Mouse (Mus musculus) macrophage (primary cell): ENCODE measurements around the gene Nrap. TPM values are rescaled to one million over a fixed set of nuclear protein-coding genes. Genes with fewer than 3 reads are reported as not detected.

Experiments
- H3K27ac ChIP-seq: fragments of 350-480 bp; formaldehyde crosslinking; 2 replicates; pipeline ENCODE4 v1.9.0; 2021
- H3K36me3 ChIP-seq: fragments of 350-480 bp; formaldehyde crosslinking; 2 replicates; pipeline ENCODE4 v1.9.0; 2021; ENCODE audit errors: inconsistent target
- H3K4me3 ChIP-seq: fragments of 350-480 bp; formaldehyde crosslinking; 2 replicates; pipeline ENCODE4 v1.9.0; 2021; ENCODE audit errors: inconsistent target
- H3K79me2 ChIP-seq: fragments of 350-480 bp; formaldehyde crosslinking; 2 replicates; pipeline ENCODE4 v1.9.0; 2021; ENCODE audit errors: inconsistent target
- WGBS: methylation state at CpG from one replicate; pipeline ENCODE4 v1.1.7; 2026; ENCODE audit warnings: inconsistent platforms; ENCODE audit not compliant: missing documents; 5-methylcytosine and 5-hydroxymethylcytosine counted together
- polyA plus RNA-seq: library from polyadenylated mRNA; stranded (reverse); fragments of 250-400 nt; gene quantifications from 3 replicates; pipeline ENCODE4 v1.2.4, GENCODE M21; 2018; ENCODE audit warnings: inconsistent platforms
- total RNA-seq, 78 experiments: library from RNA; depleted of rRNA; stranded (reverse); fragments of 250-400 nt; gene quantifications; 1 replicate in 9 of 78; 2 replicates in 24 of 78; 3 replicates in 43 of 78; 4 replicates in 2 of 78; pipeline ENCODE4 v1.2.4; 2018; ENCODE audit warnings: inconsistent platforms in 56 of 78

The Nrap gene
- 1 to 10 TPM in 24 of 26 experiments, under 1 TPM in 2; 0.53 to 4.3 (median 2.5) TPM for total RNA-seq (2018; cell fraction: chromatin; rRNA removed)
- 1 to 10 TPM in 3 of 26 experiments, under 1 TPM in 23; 0.40 to 1.4 (median 0.67) TPM for total RNA-seq (2018; cell fraction: cytosol; rRNA removed)
- total RNA-seq (2018; cell fraction: nucleus; rRNA removed), result 1 to 10 TPM in 17 of 26 experiments, under 1 TPM in 9; 0.44 to 1.7 (median 1.2) TPM
- polyA plus RNA-seq, result 0.38 to 0.87 TPM (median 0.82 TPM) in 3 replicates

DNA sequence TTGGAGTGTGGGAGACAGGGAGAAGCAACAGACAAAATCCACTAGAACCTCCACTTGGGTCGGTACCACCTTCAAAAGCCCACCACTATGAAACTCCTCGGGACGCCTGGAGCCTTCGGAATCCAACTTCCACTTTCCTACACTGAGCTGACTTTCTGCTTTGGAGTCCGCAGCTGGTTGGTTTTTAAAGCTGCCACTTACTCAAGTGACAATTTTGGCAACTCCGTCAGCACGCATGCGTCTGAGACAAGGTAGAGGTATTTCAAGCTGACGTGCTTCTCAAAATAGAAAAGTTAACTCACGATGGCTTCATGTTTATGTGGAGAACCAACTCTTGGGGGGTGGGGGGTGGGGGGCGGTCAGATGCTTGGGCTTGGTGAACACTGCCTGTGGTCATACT lies at the start of gene Nrap:
Gene Nrap (minus strand): TSS at position 159 of the 400 bp plus-strand sequence.
- WGBS, result 80% methylated on average over 11 of the region's 11 CpGs
- Histone ChIP-seq H3K27ac (no peak within 1 kb of the TSS), H3K4me3 (no peak within 1 kb of the TSS), H3K79me2 (no peaks in the 10 kb centered on the region), H3K36me3 (no peaks in the 10 kb centered on the region)

- WGBS, result 100% methylated on average over 6 of the region's 6 CpGs
- Histone ChIP-seq H3K4me3 (no peak overlapping the region), H3K36me3 (peaks cover 54% of the 10 kb centered on the region), H3K79me2 (no peaks in the 10 kb centered on the region), H3K27ac (no peak overlapping the region)
Observed at GRCm38 (mm10) chr19:56439072-56439434, 49.2 kb upstream of the Nrap start.

- WGBS, result 92% methylated on average over 7 of the region's 7 CpGs
- peaks cover 59% of the 10 kb centered on the region for H3K36me3 ChIP-seq
Observed at GRCm38 (mm10) chr19:56438357-56439071, 48.7 kb upstream of the Nrap start.

DNA sequence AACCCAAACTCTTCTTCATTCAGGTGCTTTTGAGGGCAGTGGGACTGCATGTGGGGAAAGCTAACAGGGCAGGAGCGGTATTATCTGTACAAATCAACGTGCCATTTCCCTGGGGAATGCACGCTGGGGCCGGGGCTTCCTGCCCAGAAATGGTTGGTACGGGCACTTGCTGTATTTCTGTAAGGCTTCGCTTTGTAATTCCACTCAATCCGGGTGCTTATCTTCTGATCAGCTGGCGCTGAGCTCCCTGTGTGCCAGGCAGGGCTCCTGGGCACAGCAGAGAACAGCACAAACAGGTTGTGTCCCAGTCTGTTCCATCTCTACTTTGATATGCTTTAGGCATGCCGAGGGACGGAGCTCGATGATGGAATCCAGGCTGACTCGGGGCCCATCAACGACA lies 46.5 kb upstream of the Nrap start:
- H3K4me3 ChIP-seq, result no peak overlapping the region
- no peak overlapping the region for H3K27ac ChIP-seq
- no peaks in the 10 kb centered on the region for H3K79me2 ChIP-seq
- peaks cover 65% of the 10 kb centered on the region for H3K36me3 ChIP-seq
- WGBS, result 95% methylated on average over 13 of the region's 13 CpGs

More at GRCm38 (mm10) chr19:56438357-56439071, 48.7 kb upstream of the Nrap start:
- Histone ChIP-seq H3K27ac (no peak overlapping the region), H3K4me3 (no peak overlapping the region), H3K79me2 (no peaks in the 10 kb centered on the region)

- Histone ChIP-seq H3K4me3 (no peak overlapping the region), H3K36me3 (peaks cover 48% of the 10 kb centered on the region), H3K27ac (no peak overlapping the region), H3K79me2 (no peaks in the 10 kb centered on the region)
- 92% methylated on average over 7 of the region's 7 CpGs for WGBS
Observed at GRCm38 (mm10) chr19:56433581-56433980, 43.7 kb upstream of the Nrap start.

DNA sequence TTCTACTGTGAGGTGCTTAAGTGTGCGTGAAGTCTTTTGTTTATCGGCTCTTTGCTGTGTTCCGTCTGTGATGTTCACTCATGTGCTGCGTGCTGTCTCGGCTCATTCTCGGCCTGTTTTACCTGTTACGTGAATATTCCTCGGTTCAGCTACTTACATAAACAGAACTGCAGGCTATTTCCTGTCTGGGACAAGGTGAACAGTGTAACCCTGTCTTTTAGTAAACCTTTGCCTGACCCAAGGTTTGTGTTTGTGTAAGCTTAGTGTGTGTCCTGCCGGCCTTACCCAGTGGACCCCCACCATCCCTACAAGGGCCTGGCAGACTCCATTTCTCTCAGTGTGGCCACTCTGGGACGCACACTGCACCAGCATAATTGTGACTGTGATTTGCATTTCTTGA lies 42.9 kb upstream of the Nrap start:
- Histone ChIP-seq H3K27ac (no peak overlapping the region), H3K4me3 (no peak overlapping the region), H3K79me2 (no peaks in the 10 kb centered on the region), H3K36me3 (peaks cover 43% of the 10 kb centered on the region)
- WGBS, result 95% methylated on average over 10 of the region's 10 CpGs

GRCm38 (mm10) chr19:56430369-56430768 lies 40.5 kb upstream of the Nrap start:
- Histone ChIP-seq H3K4me3 (no peak overlapping the region), H3K36me3 (peaks cover 24% of the 10 kb centered on the region), H3K27ac (no peak overlapping the region), H3K79me2 (no peaks in the 10 kb centered on the region)
- WGBS, result 92% methylated on average over 8 of the region's 8 CpGs

DNA sequence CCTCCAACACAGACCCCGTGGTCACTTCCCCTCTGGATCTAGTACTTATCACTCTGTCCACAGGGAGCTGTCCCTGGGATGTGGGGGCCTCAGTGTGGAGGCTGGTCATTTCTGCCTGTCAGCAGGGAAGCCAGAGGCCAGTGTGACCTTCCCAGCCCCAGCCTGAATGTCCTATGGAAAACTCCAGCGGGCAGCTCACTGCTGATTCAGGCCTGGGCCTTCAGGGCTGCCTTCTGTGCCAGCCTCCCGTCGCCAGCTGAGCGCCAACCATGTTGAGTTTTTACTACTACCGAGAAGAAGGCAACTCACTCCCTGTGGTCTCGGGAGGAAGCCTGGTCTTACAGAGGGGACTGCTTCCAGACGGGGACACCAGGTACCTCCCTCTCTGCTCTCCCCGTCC lies 35.7 kb upstream of the Nrap start:
- H3K36me3 ChIP-seq, result peaks cover 9% of the 10 kb centered on the region; the same call in 1 of the 2 replicates
- no peaks in the 10 kb centered on the region for H3K79me2 ChIP-seq
- 88% methylated on average over 8 of the region's 9 CpGs for WGBS
- H3K4me3 ChIP-seq, result no peak overlapping the region
- H3K27ac ChIP-seq, result no peak overlapping the region

DNA sequence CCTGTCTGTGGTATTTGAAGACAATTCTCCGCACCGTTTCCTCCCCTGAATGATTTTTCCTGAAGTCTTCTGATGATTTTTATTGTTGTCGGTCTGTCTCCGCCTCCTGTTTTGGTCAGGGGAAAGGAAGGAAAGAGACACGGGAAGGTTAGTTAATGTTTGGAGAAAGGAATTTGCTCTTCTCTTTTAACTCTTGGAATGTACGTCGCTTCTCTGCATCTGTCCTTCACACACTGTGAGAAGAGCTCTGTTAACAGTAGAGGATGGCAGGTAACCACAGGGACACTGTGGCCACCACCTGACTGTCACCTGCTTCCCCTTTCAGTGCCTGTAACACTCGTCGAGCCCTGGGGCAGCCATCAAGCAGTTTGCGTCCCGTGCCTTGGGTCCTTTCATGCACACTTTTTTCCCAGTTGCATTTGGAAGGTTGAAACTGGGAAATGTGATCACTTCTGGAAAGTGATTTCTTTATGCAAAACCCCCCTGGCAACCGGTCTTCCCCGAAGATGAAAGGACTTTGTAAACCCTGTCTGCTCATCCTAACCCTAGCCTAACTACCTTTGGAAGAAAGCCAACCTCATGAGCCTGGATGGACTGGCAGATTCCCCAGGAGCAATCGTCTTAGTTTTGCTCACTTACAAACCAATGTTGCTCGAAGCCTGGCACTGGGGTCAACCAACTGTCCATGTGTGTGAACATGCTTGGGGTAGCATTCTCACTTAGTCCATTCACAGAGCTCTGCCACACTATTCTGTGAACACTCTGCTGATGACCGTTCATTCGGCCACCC lies 35.0 kb upstream of the Nrap start:
- WGBS, result 91% methylated on average over 16 of the region's 17 CpGs
- Histone ChIP-seq H3K36me3 (peaks cover 9% of the 10 kb centered on the region; the same call in 1 of the 2 replicates), H3K4me3 (no peak overlapping the region), H3K27ac (no peak overlapping the region), H3K79me2 (no peaks in the 10 kb centered on the region)

DNA sequence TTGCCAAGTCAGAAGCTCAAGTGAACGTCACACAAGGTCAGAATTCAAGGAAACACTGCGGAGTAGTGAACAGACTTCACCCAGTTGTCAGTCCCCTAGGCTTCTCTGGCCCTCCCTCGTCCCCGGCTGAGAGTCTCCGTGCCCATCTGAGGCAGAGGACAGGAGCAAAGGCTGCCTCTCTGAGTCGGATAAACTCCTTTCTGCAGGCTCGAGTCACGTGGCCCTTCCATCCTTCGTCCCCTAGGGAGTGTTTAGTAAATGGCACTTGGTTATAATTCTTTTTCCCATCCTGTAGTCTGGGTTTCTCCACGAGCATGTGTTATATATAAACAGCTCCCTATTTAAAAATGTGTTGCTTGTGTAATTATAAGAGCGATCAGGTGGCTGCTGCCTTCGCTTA lies 33.5 kb upstream of the Nrap start:
- no peak overlapping the region for H3K4me3 ChIP-seq
- no peak overlapping the region for H3K27ac ChIP-seq
- no peaks in the 10 kb centered on the region for H3K79me2 ChIP-seq
- WGBS, result 89% methylated on average over 12 of the region's 12 CpGs
- H3K36me3 ChIP-seq, result peaks cover 9% of the 10 kb centered on the region; the same call in 1 of the 2 replicates

- peaks cover 9% of the 10 kb centered on the region; the same call in 1 of the 2 replicates for H3K36me3 ChIP-seq
- no peak overlapping the region for H3K27ac ChIP-seq
- H3K4me3 ChIP-seq, result no peak overlapping the region
- no peaks in the 10 kb centered on the region for H3K79me2 ChIP-seq
- 70% methylated on average over 14 of the region's 14 CpGs for WGBS
Observed at GRCm38 (mm10) chr19:56422476-56423338, 32.9 kb upstream of the Nrap start.

- 100% methylated on average over 2 of the region's 3 CpGs for WGBS
- Histone ChIP-seq H3K36me3 (peaks cover 9% of the 10 kb centered on the region; the same call in 1 of the 2 replicates), H3K27ac (no peak overlapping the region), H3K79me2 (no peaks in the 10 kb centered on the region), H3K4me3 (no peak overlapping the region)
Observed at GRCm38 (mm10) chr19:56420345-56420744, 30.5 kb upstream of the Nrap start.

- Histone ChIP-seq H3K79me2 (no peaks in the 10 kb centered on the region), H3K36me3 (peaks cover 2% of the 10 kb centered on the region; the same call in 1 of the 2 replicates), H3K4me3 (no peak overlapping the region), H3K27ac (no peak overlapping the region)
- WGBS, result 97% methylated on average over 9 of the region's 9 CpGs
Observed at GRCm38 (mm10) chr19:56419452-56419851, 29.6 kb upstream of the Nrap start.

DNA sequence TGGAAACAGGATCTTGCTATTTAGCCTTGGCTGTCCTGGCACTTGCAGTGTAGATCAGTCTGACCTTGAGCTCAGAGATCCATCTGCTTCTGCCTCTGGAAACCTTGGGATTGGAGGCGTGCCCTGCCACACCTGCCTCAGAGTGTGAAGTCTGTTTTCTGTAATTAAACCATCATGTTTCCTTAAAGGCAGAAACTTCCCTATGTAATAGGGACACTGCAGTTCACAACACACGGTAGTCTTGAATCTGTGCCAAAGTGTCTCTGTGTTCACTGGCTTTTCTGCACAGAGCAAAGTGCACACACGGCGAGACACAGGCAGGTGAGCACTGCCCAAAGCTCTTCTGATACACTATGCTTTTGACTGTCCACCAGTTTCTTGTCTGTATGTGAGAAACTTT lies 28.6 kb upstream of the Nrap start:
- Histone ChIP-seq H3K4me3 (no peak overlapping the region), H3K27ac (no peak overlapping the region), H3K79me2 (no peaks in the 10 kb centered on the region), H3K36me3 (no peaks in the 10 kb centered on the region)
- WGBS, result 85% methylated on average over 4 of the region's 4 CpGs
